Mouse (Mus musculus) liver, adult 2 months (tissue): Measurements from ENCODE around the gene Tmem143.
A peak's percentile ranks its signal among the peaks of the same experiment; 100 is the strongest.

Experiments used
- CTCF ChIP-seq: fragments of 200-500 bp; IDR thresholded peaks from 2 replicates; pipeline ENCODE4 v1.5.1; 2011; ENCODE audit warnings: low read depth, low read length, control low read depth
- POLR2A ChIP-seq: fragments of 200-500 bp; IDR thresholded peaks from 2 replicates; pipeline ENCODE4 v1.6.1; 2011; ENCODE audit warnings: low read length, control low read depth; ENCODE audit not compliant: insufficient read depth; ENCODE audit errors: extremely low read depth

- peak; percentile 30 for TF ChIP-seq CTCF
- 0 out of 2 replicates have a peak, but pooled peaks have one; percentile 38 for TF ChIP-seq POLR2A
These were observed 23.4 kb upstream of the Tmem143 start for GRCm38 (mm10) chr7:45873061-45873947.
